Mouse (Mus musculus) neutrophil, adult 5-6 weeks (primary cell): ENCODE data around the gene Aldh1l2. TPM values are rescaled to one million over a fixed set of nuclear protein-coding genes. Genes with fewer than 3 reads are reported as not detected.
"Not testable (repeated sequence)": the region's sequence is repeated elsewhere in the genome, so short reads cannot be mapped to it uniquely, and the experiment has no call there.

ENCODE experiments used
- ATAC-seq: fragments of 151-379, 151-347 bp; 2 replicates; pipeline ENCODE4 v1.8.0; 2017; ENCODE audit warnings: mild to moderate bottlenecking, moderate TSS enrichment; ENCODE audit not compliant: insufficient number of reproducible peaks, poor library complexity, low FRiP score, severe bottlenecking; ENCODE audit errors: extremely low read depth
- total RNA-seq: library from RNA; stranded (forward); fragments of 200-1000 nt; gene quantifications from 2 replicates; pipeline ENCODE4 v1.2.3, GENCODE M21; 2017

The Aldh1l2 gene
- total RNA-seq = 0.12 TPM in 1 of 2 replicates, not detected in the other

- peak; percentile 67 for ATAC-seq
Measured at GRCm38 (mm10) chr10:83533910-83534283, at the start of gene Aldh1l2. Gene Aldh1l2 (minus strand): TSS chr10:83534140.

GRCm38 (mm10) chr10:83565449-83566441, 31.8 kb upstream of the Aldh1l2 start:
- ATAC-seq = no peak

- ATAC-seq = 0 out of 2 replicates have a peak, but pooled peaks have one; percentile 9
Measured at GRCm38 (mm10) chr10:83563005-83563404, 29.1 kb upstream of the Aldh1l2 start.

- ATAC-seq = no peak
Measured at GRCm38 (mm10) chr10:83545341-83545740, 11.4 kb upstream of the Aldh1l2 start.

- ATAC-seq = peak; percentile 34; the same call in 1 of the 2 replicates
Measured at GRCm38 (mm10) chr10:83544103-83544479, 10.2 kb upstream of the Aldh1l2 start.

GRCm38 (mm10) chr10:83543439-83544102, 9.6 kb upstream of the Aldh1l2 start, which contains the start of gene Washc4:
Gene Washc4 (plus strand): TSS chr10:83543752.
- peak; percentile 95 for ATAC-seq

- ATAC-seq = no peak
Measured at GRCm38 (mm10) chr10:83542241-83542640, 8.3 kb upstream of the Aldh1l2 start.

- no peak for ATAC-seq
Measured at GRCm38 (mm10) chr10:83540092-83540491, 6.2 kb upstream of the Aldh1l2 start.

GRCm38 (mm10) chr10:83539311-83539980, 5.5 kb upstream of the Aldh1l2 start:
- no peak for ATAC-seq

- ATAC-seq = no peak
Measured at GRCm38 (mm10) chr10:83536436-83536835, 2.5 kb upstream of the Aldh1l2 start.

GRCm38 (mm10) chr10:83533258-83533909, 556 bp downstream of the Aldh1l2 start:
- no peak for ATAC-seq

- ATAC-seq = no peak
Measured at GRCm38 (mm10) chr10:83530384-83530967, 3.5 kb downstream of the Aldh1l2 start.

- ATAC-seq = not testable (repeated sequence)
Measured at GRCm38 (mm10) chr10:83524238-83524637, 9.7 kb downstream of the Aldh1l2 start.

GRCm38 (mm10) chr10:83520990-83521389, 12.9 kb downstream of the Aldh1l2 start:
- ATAC-seq = no peak

GRCm38 (mm10) chr10:83513736-83514135, 20.2 kb downstream of the Aldh1l2 start:
- ATAC-seq = no peak

- ATAC-seq = no peak
Measured at GRCm38 (mm10) chr10:83511304-83511703, 22.6 kb downstream of the Aldh1l2 start.

- peak; percentile 56 for ATAC-seq
Measured at GRCm38 (mm10) chr10:83508962-83509660, 24.8 kb downstream of the Aldh1l2 start.

- no peak for ATAC-seq
Measured at GRCm38 (mm10) chr10:83497321-83497720, 36.6 kb downstream of the Aldh1l2 start.
